9 mouse cellular contexts compared by ENCODE assay signal in genomic region chr16:19883776-19884513, GRCm38 (mm10).
DNase-seq lines count a peak whose midpoint lies in the region; ATAC-seq and TF ChIP-seq lines count a peak whose summit lies in the region.
"Had no signal": no experiment of that assay in that cellular context is flagged by ENCODE, and none has a peak within 500 bp of the region (broad histone marks: within the 10 kb centered on the region; RNA-seq: fewer than 3 reads in every experiment).

No protein-coding gene starts in this region.

- no peak overlapping the region for H3K4me2 ChIP-seq in hindbrain, embryonic 12.5 days (replicated peaks)
- H3K4me2 ChIP-seq in heart, postnatal 0 days (ENCODE audit: low read depth, low read length), result peak overlapping the region; percentile 9; the same call in 1 of the 2 replicates
- no peak overlapping the region for H3K4me2 ChIP-seq in liver, embryonic 16.5 days (ENCODE audit: low read depth, low read length)

- H3K4me1 ChIP-seq in hindbrain, embryonic 10.5 days (replicated peaks), result no peaks in the 10 kb centered on the region
- H3K4me1 ChIP-seq in hindbrain, embryonic 12.5 days, result no peaks in the 10 kb centered on the region
- H3K4me1 ChIP-seq in heart, postnatal 0 days (ENCODE audit: control insufficient read depth, insufficient read depth), result no peaks in the 10 kb centered on the region
- no peaks in the 10 kb centered on the region; the same call in 1 of the 2 replicates for H3K4me1 ChIP-seq in liver, embryonic 16.5 days (ENCODE audit: control insufficient read depth, low read depth, low read length)
- peaks cover 7% of the 10 kb centered on the region; the same call in 1 of the 2 replicates for H3K4me1 ChIP-seq in olfactory bulb, adult 2 months (ENCODE audit: control insufficient read depth, insufficient read depth, low read length)

- no peak for TF ChIP-seq POLR2A in brain, embryonic 14.5 days (IDR thresholded peaks at IDR 0.05; ENCODE audit: borderline replicate concordance, extremely low read depth, insufficient read depth, insufficient read length, poor library complexity, severe bottlenecking)
- no peak for TF ChIP-seq POLR2A in olfactory bulb, adult 2 months (IDR thresholded peaks at IDR 0.05; ENCODE audit: insufficient read depth, low read depth, low read length)

- DNase-seq in hindbrain, embryonic 10.5 days (ENCODE audit: low spot score), result peak; percentile 12
- peak; percentile 73 for DNase-seq in brain, embryonic 14.5 days (ENCODE audit: low read depth)
- DNase-seq in heart, postnatal 0 days (ENCODE audit: low spot score), result peak; percentile 53
- DNase-seq in adrenal gland, postnatal 36 days, result no peak
- no peak for DNase-seq in spleen, adult 18-20 months

- 62% methylated on average over 9 of the region's 9 CpGs for WGBS in hindbrain, embryonic 10.5 days
- 61% methylated on average over 9 of the region's 9 CpGs for WGBS in hindbrain, embryonic 12.5 days
- WGBS in heart, postnatal 0 days, result 42% methylated on average over 9 of the region's 9 CpGs
- 35% methylated on average over 9 of the region's 9 CpGs for WGBS in liver, embryonic 16.5 days (ENCODE audit: insufficient replicate concordance)
- 53% methylated on average over 9 of the region's 9 CpGs for WGBS in olfactory bulb, adult 2 months

- TF ChIP-seq EP300 in heart, postnatal 0 days (IDR thresholded peaks at IDR 0.05; ENCODE audit: low read depth), result no peak

- H3K9ac ChIP-seq in hindbrain, embryonic 12.5 days, result no peak overlapping the region
- no peak overlapping the region; the same call in 1 of the 2 replicates for H3K9ac ChIP-seq in heart, postnatal 0 days (replicated peaks; ENCODE audit: low read depth, low read length)
- H3K9ac ChIP-seq in liver, embryonic 16.5 days (ENCODE audit: low read depth, low read length), result no peak overlapping the region

- peaks cover 8% of the 10 kb centered on the region; the same call in 1 of the 2 replicates for H3K9me3 ChIP-seq in hindbrain, embryonic 10.5 days
- H3K9me3 ChIP-seq in hindbrain, embryonic 12.5 days (replicated peaks), result no peaks in the 10 kb centered on the region
- H3K9me3 ChIP-seq in heart, postnatal 0 days (replicated peaks; ENCODE audit: control insufficient read depth, low read length), result no peaks in the 10 kb centered on the region
- H3K9me3 ChIP-seq in liver, embryonic 16.5 days (replicated peaks; ENCODE audit: control insufficient read depth, low read length), result no peaks in the 10 kb centered on the region
- H3K9me3 ChIP-seq: G1E had no signal

- no peaks in the 10 kb centered on the region for H3K36me3 ChIP-seq in hindbrain, embryonic 10.5 days
- H3K36me3 ChIP-seq in hindbrain, embryonic 12.5 days, result no peaks in the 10 kb centered on the region
- H3K36me3 ChIP-seq in heart, postnatal 0 days (replicated peaks; ENCODE audit: control insufficient read depth, insufficient read depth, low read length), result no peaks in the 10 kb centered on the region
- no peaks in the 10 kb centered on the region for H3K36me3 ChIP-seq in liver, embryonic 16.5 days (ENCODE audit: control insufficient read depth, insufficient read depth)
- H3K36me3 ChIP-seq: G1E had no signal

- H3K27ac ChIP-seq in hindbrain, embryonic 10.5 days, result no peak overlapping the region
- no peak overlapping the region for H3K27ac ChIP-seq in hindbrain, embryonic 12.5 days
- peak overlapping the region; percentile 58; the same call in 1 of the 2 replicates for H3K27ac ChIP-seq in heart, postnatal 0 days (ENCODE audit: low read depth)
- H3K27ac ChIP-seq in liver, embryonic 16.5 days (ENCODE audit: low read length), result no peak overlapping the region
- H3K27ac ChIP-seq in olfactory bulb, adult 2 months (ENCODE audit: insufficient read depth, low read depth, low read length), result peak overlapping the region; percentile 46

- ATAC-seq in hindbrain, embryonic 12.5 days (ENCODE audit: low FRiP score), result no peak
- peak; percentile 71; the same call in 1 of the 2 replicates for ATAC-seq in heart, postnatal 0 days (ENCODE audit: insufficient read depth, low read depth)
- ATAC-seq in liver, embryonic 16.5 days (ENCODE audit: low read depth), result 0 out of 2 replicates have a peak, but pooled peaks have one; percentile 32

- H3K27me3 ChIP-seq in hindbrain, embryonic 10.5 days (ENCODE audit: insufficient read depth, poor library complexity, severe bottlenecking), result no peaks in the 10 kb centered on the region
- H3K27me3 ChIP-seq in hindbrain, embryonic 12.5 days, result no peaks in the 10 kb centered on the region
- H3K27me3 ChIP-seq in heart, postnatal 0 days (ENCODE audit: control insufficient read depth, insufficient read depth, low read length), result no peaks in the 10 kb centered on the region
- H3K27me3 ChIP-seq in liver, embryonic 16.5 days (ENCODE audit: control insufficient read depth, insufficient read depth, low read depth, low read length), result no peaks in the 10 kb centered on the region

- TF ChIP-seq CTCF in brain, embryonic 14.5 days (IDR thresholded peaks at IDR 0.05; ENCODE audit: borderline replicate concordance, extremely low read depth, insufficient read depth, insufficient read length), result no peak
- TF ChIP-seq CTCF in heart, postnatal 0 days (IDR thresholded peaks at IDR 0.05; ENCODE audit: low read depth), result no peak
- TF ChIP-seq CTCF in olfactory bulb, adult 2 months (IDR thresholded peaks at IDR 0.05; ENCODE audit: insufficient read depth, low read depth, low read length), result no peak

- no peak overlapping the region for H3K4me3 ChIP-seq in hindbrain, embryonic 10.5 days
- no peak overlapping the region for H3K4me3 ChIP-seq in hindbrain, embryonic 12.5 days
- H3K4me3 ChIP-seq in heart, postnatal 0 days (ENCODE audit: low read depth, low read length), result no peak overlapping the region; the same call in 1 of the 2 replicates
- no peak overlapping the region for H3K4me3 ChIP-seq in liver, embryonic 16.5 days (ENCODE audit: low read depth, low read length)
- no peak overlapping the region for H3K4me3 ChIP-seq in olfactory bulb, adult 2 months (ENCODE audit: insufficient read depth, low read depth, low read length)

Comparison
In these comparisons a context has a peak if more than half of its experiments do, and no peak if none do; other contexts are left out.
1. DNase-seq: peak in hindbrain, embryonic 10.5 days (single experiment), brain, embryonic 14.5 days (single experiment) and heart, postnatal 0 days (single experiment); none in adrenal gland, postnatal 36 days (0 of 2) and spleen, adult 18-20 months (0 of 2).
2. H3K27ac ChIP-seq: peak in heart, postnatal 0 days (single experiment) and olfactory bulb, adult 2 months (single experiment); none in hindbrain, embryonic 10.5 days (single experiment), hindbrain, embryonic 12.5 days (single experiment) and liver, embryonic 16.5 days (single experiment).